Mouse (Mus musculus) ES-Bruce4 (cell line): Measurements from ENCODE around the gene Ypel3. TPM values are rescaled to one million over a fixed set of nuclear protein-coding genes. Genes with fewer than 3 reads are reported as not detected.
A peak's percentile ranks its signal among the peaks of the same experiment; 100 is the strongest.
"Not testable (repeated sequence)": the region's sequence is repeated elsewhere in the genome, so short reads cannot be mapped to it uniquely, and the experiment has no call there.

Source experiments
- H3K27ac ChIP-seq: 2 replicates; pipeline ENCODE4 v1.5.1; 2012; ENCODE audit warnings: low read length, inconsistent platforms; ENCODE audit not compliant: insufficient read depth
- H3K27me3 ChIP-seq: 2 replicates; pipeline ENCODE4 v1.6.1; 2012; ENCODE audit warnings: mild to moderate bottlenecking, low read length, inconsistent platforms; ENCODE audit not compliant: control insufficient read depth, poor library complexity, insufficient read depth, severe bottlenecking
- H3K36me3 ChIP-seq: 2 replicates; pipeline ENCODE4 v1.6.1; 2012; ENCODE audit warnings: inconsistent platforms, mild to moderate bottlenecking, low read length, moderate library complexity; ENCODE audit not compliant: control insufficient read depth, poor library complexity, insufficient read depth, severe bottlenecking
- H3K4me1 ChIP-seq: one replicate; pipeline ENCODE4 v1.8.1; 2011; ENCODE audit warnings: low read length; ENCODE audit not compliant: control insufficient read depth, insufficient read depth
- H3K4me3 ChIP-seq: 2 replicates; pipeline ENCODE4 v1.5.1; 2011; ENCODE audit warnings: low read depth, mild to moderate bottlenecking, low read length
- H3K9ac ChIP-seq: 2 replicates; pipeline ENCODE4 v1.6.1; 2012; ENCODE audit warnings: low read depth, mild to moderate bottlenecking, inconsistent platforms; ENCODE audit not compliant: poor library complexity, severe bottlenecking
- H3K9me3 ChIP-seq: replicated peaks from 2 replicates; pipeline ENCODE4 v1.6.1; 2012; ENCODE audit warnings: mild to moderate bottlenecking, low read length, inconsistent platforms; ENCODE audit not compliant: control insufficient read depth, poor library complexity, insufficient read depth, severe bottlenecking
- CTCF ChIP-seq: IDR thresholded peaks from one replicate; pipeline ENCODE4 v1.8.1; 2011; ENCODE audit warnings: low read depth, low read length
- EP300 ChIP-seq: IDR thresholded peaks from 2 replicates; pipeline ENCODE4 v1.6.1; 2011; ENCODE audit warnings: low read depth, low read length; ENCODE audit not compliant: insufficient read depth
- POLR2A ChIP-seq: IDR thresholded peaks from one replicate; pipeline ENCODE4 v1.8.1; 2011; ENCODE audit warnings: low read length; ENCODE audit not compliant: insufficient read depth
- polyA plus RNA-seq: library from polyadenylated mRNA; stranded (reverse); fragments of >200 nt; gene quantifications from 2 replicates; pipeline ENCODE4 v1.2.4, GENCODE M21; 2011; ENCODE audit warnings: low read depth; ENCODE audit not compliant: missing spikeins, insufficient read depth, insufficient read length

Gene Ypel3
- polyA plus RNA-seq, 1 experiment: 56.8 TPM

DNA sequence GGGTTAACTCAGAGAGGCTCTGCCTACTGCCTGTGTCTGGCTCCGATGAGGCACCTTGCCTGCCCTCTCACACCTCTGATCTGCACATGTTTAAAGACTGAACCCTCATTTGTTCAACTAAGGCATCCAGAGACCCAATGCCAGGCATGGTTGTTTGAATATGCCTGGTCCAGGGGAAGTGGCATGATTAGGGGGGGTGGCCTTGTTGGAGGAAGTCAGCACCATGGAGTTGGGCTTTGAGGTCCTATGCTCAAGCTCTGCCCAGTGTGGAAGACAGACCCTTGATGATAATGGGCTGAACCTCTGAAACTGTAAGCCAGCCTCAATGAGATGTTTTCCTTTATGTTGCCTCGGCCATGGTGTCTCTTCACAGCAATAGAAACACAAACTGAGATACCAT is 3.4 kb upstream of the Ypel3 start:
- H3K36me3 ChIP-seq: 0 out of 2 replicates have a peak, but pooled peaks cover 3% of the 10 kb centered on the region
- no peak for TF ChIP-seq POLR2A

GRCm38 (mm10) chr7:126774463-126774862 is 2.3 kb upstream of the Ypel3 start:
- H3K27me3 ChIP-seq: no peaks in the 10 kb centered on the region
- peaks cover 3% of the 10 kb centered on the region for H3K4me1 ChIP-seq
- H3K9ac ChIP-seq: no peak overlapping the region
- H3K36me3 ChIP-seq: peaks cover 6% of the 10 kb centered on the region
- H3K27ac ChIP-seq: no peak overlapping the region
- no peak overlapping the region for H3K4me3 ChIP-seq
- TF ChIP-seq EP300: no peak
- no peak for TF ChIP-seq POLR2A
- no peak for TF ChIP-seq CTCF
- no peaks in the 10 kb centered on the region for H3K9me3 ChIP-seq

More for the DNA sequence above, 3.4 kb upstream of the Ypel3 start:
- Histone ChIP-seq H3K9me3 (no peaks in the 10 kb centered on the region), H3K9ac (no peak overlapping the region), H3K27me3 (no peaks in the 10 kb centered on the region), H3K4me3 (no peak overlapping the region), H3K4me1 (peaks cover 3% of the 10 kb centered on the region), H3K27ac (no peak overlapping the region)

DNA sequence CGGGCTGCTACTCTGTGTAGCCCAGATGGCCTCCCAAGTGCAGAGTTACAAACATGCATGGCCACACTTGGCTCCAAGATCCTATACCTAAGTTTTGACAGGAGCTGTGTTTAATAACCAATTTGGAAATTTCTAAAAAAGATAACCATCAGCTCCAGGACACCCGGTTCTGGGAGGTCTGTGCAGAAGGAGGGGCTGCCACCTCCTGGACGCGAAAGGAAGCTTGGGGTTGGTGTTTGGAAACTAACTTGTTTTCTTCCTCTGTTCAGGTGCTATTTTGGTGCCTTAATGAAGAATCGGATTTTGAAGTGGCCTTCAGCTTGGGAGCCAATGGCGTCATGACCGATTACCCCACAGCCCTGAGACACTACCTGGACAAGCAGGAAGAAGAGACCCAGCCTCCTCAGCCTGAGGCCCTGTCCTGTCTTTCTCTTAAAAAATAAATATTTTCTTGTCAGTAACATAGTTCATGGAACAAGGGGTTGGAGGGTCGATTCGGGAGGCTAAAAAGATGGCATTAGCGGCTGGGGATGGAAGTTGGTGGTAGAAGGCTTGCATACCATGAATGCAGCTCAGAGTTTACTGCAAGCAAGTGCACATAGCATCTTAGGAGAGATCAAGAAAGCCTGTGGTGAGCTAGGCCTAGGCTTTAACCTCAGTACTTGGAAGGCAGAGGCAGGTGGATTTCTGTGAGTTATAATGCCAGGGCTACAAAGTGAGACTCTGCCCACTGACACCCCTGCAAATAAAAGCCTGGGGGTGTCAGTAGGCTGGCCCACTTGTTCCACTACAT is 1.4 kb upstream of the Ypel3 start:
- Histone ChIP-seq H3K36me3 (peaks cover 6% of the 10 kb centered on the region), H3K27me3 (no peaks in the 10 kb centered on the region), H3K9ac (0 out of 2 replicates have a peak overlapping the region, but pooled peaks have one; percentile 93), H3K4me1 (peaks cover 3% of the 10 kb centered on the region), H3K9me3 (no peaks in the 10 kb centered on the region), H3K27ac (no peak overlapping the region), H3K4me3 (no peak overlapping the region)
- TF ChIP-seq EP300 (no peak), POLR2A (no peak), CTCF (peak; percentile 34)

- H3K9me3 ChIP-seq: no peaks in the 10 kb centered on the region
- H3K4me1 ChIP-seq: peaks cover 3% of the 10 kb centered on the region
- no peak overlapping the region for H3K4me3 ChIP-seq
- peak overlapping the region; percentile 93 for H3K9ac ChIP-seq
- no peaks in the 10 kb centered on the region for H3K27me3 ChIP-seq
- no peak for TF ChIP-seq EP300
- no peak for TF ChIP-seq POLR2A
- H3K27ac ChIP-seq: no peak overlapping the region
- H3K36me3 ChIP-seq: peaks cover 6% of the 10 kb centered on the region
Observed at GRCm38 (mm10) chr7:126775978-126776234, 849 bp upstream of the Ypel3 start.

DNA sequence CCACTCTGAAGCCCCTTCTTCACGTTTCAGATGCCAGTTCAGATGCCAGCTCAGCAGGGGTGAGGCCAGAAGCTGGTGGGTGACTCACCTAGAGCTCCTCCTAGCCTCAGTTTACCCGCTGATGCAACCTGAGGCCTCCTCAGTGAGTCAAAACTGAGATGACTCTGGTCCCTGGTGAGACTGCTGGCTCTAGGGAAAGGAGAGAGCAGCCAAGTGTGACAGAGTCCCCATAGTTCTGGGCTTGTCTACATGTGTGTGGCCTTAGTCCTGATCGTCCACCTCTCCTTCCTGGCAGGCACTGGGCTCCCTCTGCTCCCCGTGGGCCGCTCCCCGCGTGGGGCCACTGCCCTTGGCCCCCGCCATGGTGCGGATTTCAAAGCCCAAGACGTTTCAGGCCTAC is 721 bp downstream of the Ypel3 start:
- peak overlapping the region; percentile 80 for H3K4me3 ChIP-seq
- TF ChIP-seq POLR2A (no peak), CTCF (no peak), EP300 (no peak)
- no peaks in the 10 kb centered on the region for H3K9me3 ChIP-seq
- H3K9ac ChIP-seq: peak overlapping the region; percentile 93
- no peak overlapping the region for H3K27ac ChIP-seq
- no peaks in the 10 kb centered on the region for H3K27me3 ChIP-seq
- H3K4me1 ChIP-seq: peaks cover 3% of the 10 kb centered on the region
- peaks cover 6% of the 10 kb centered on the region for H3K36me3 ChIP-seq

- peaks cover 6% of the 10 kb centered on the region for H3K36me3 ChIP-seq
- no peak overlapping the region for H3K9ac ChIP-seq
- H3K27me3 ChIP-seq: no peaks in the 10 kb centered on the region
- H3K4me3 ChIP-seq: no peak overlapping the region
- TF ChIP-seq EP300 (no peak), POLR2A (no peak), CTCF (no peak)
- H3K4me1 ChIP-seq: peaks cover 3% of the 10 kb centered on the region
- no peaks in the 10 kb centered on the region for H3K9me3 ChIP-seq
- no peak overlapping the region for H3K27ac ChIP-seq
Observed at GRCm38 (mm10) chr7:126778147-126778546, 1.4 kb downstream of the Ypel3 start.

DNA sequence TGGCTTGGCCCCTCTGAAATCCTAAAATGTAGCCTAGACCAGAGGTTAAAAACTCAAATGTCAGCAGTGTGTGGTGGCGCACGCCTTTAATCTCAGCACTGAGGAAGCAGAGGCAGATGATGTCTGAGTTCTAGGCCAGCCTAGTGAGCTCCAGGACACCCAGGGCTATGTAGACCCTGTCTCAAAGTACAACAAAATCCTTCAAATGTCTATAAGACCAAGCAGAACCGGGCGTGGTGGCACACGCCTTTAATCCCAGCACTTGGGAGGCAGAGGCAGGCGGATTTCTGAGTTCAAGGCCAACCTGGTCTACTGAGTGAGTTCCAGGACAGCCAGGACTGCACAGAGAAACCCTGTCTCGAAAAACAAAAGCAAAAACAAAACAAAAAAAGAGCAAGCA is 2.3 kb downstream of the Ypel3 start:
- not testable (repeated sequence) for H3K36me3 ChIP-seq, H3K27ac ChIP-seq, H3K4me3 ChIP-seq, H3K27me3 ChIP-seq, H3K9ac ChIP-seq, H3K4me1 ChIP-seq, H3K9me3 ChIP-seq
